Mouse (Mus musculus) gastrocnemius, postnatal 4 days (tissue): Measurements from ENCODE around the gene Itgam. TPM values are rescaled to one million over a fixed set of nuclear protein-coding genes. Genes with fewer than 3 reads are reported as not detected.
"Not testable (repeated sequence)": the region's sequence is repeated elsewhere in the genome, so short reads cannot be mapped to it uniquely, and the experiment has no call there.

Source experiments
- DNase-seq, 2 experiments: peaks; one replicate each; pipeline ENCODE4 v3.0.0; 2021 to 2022; ENCODE audit warnings: low spot score in 2 of 2, mixed read lengths in 2 of 2
- long read RNA-seq, 2 experiments: library from polyadenylated mRNA; stranded (forward); transcript quantifications; one replicate each; pipeline ENCODE4 v2.0.0; 2021
- total RNA-seq, 2 experiments: library from RNA; stranded (reverse); gene quantifications; 2 replicates each; pipeline ENCODE4 v1.2.3; 2021

Gene Itgam
- 1 to 10 TPM; 3.9 to 4.6 TPM for total RNA-seq
- long read RNA-seq, experiment 1, partial matches to known transcripts: 1 of 1 reads
- long read RNA-seq, experiment 1, other reads (novel, unspliced or antisense): 0 of 1 reads
- long read RNA-seq, experiment 2, full-length matches to known transcripts: 1 of 3 reads
- long read RNA-seq, experiment 2, partial matches to known transcripts: 2 of 3 reads
- long read RNA-seq, experiment 2, other reads (novel, unspliced or antisense): 0 of 3 reads

DNA sequence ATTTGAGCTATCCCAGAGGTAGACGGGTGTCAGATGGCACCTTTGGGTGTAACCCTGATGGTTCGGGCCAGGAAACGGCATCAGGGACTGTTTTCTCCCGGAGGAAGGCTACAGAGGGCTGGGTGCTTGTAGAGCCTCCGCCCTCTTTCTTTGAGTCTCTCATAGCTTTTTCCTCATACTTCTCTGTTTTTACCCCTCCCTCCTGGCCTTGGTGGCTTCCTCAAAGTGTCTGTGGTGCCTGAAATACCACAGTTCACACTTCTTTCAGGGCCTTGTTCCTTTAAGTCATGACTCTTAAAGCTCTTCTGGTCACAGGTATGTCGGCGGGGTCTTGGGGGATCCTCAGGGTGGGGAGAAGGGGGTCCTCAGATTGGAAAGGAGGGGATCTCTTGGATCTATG lies at the start of gene Itgam, which contains the start of gene Gm49368:
Gene Itgam, plus strand, starts transcription at position 185 of the 400 bp plus-strand sequence.
Gene Gm49368, plus strand, starts transcription at position 228 of the 400 bp plus-strand sequence.
- DNase-seq: no peak

DNA sequence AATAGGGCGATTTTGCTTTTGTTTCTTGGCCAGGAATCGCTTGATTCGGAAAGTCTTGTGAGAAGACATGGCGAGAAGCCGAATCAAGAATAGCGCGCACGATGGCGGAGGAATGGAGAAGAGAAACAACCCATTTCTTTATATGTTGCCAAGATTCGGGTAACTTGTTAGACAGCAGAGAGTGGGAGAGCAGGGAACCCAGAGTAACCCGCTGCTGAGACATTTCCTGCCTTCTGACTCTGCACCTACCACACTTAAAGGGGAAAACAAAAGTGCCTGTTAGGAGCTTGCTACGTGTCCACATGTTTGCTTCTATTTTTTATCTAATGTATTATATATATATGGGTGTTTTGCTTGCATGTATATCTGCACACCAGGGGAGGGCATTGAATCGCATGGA lies 49.3 kb upstream of the Itgam start:
- DNase-seq: no peak

DNA sequence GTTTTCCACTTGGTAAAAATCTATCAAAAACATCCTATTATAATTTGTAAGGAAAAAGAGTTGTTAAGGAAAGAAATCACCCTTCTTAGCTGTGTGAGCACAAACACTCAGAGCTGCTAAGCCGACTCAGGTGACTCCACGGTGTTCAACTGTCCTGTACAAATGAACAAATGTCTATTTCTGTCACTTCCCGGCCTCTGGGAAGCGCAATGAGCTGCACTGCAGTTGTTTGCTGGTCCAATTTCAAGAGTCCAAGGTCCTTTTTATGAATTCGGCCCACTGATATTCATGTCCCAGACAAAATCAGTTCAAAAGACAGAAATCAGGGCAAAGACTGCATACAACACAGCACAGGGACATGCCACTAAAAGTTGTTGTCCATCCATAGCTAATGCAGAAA lies 46.3 kb upstream of the Itgam start:
- not testable (repeated sequence) for DNase-seq

DNA sequence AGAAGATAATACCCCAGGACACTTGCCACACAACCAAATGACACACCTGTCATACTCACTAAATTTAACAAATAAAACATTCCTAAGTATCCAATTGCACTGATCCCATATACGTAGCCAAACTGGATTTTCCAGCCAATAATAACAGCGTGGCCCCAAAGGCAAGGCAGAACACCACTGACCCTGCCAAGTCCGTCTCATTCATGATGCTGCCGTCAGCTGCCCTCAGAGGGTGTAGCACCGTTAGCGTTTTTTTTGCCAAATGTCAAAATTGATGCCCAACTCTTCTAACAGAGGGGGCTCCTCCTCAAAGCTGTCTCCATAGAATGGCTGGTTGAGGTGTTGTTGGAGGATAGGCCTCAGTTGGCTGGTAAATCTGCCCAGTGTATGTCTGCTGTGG lies 45.8 kb upstream of the Itgam start:
- no peak for DNase-seq

DNA sequence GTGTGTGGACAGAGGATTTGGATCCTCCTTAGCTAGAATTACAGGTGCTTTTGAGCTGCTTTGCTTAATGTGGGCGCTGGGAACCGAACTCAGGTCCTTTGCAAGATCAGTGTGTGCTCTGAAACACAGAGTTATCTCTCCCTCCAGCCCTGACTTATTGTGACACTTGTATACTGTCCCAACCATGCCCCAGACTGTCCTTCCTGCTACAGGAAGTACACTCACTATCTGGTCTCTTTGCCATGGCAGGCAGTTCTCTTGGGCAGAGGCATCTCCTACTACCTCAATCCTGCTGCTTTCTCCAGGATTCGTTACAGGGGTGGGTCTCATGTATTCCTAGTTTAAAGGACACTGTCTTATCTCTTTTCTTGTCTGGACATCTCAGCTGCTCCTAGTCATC lies 44.2 kb upstream of the Itgam start:
- no peak for DNase-seq

DNA sequence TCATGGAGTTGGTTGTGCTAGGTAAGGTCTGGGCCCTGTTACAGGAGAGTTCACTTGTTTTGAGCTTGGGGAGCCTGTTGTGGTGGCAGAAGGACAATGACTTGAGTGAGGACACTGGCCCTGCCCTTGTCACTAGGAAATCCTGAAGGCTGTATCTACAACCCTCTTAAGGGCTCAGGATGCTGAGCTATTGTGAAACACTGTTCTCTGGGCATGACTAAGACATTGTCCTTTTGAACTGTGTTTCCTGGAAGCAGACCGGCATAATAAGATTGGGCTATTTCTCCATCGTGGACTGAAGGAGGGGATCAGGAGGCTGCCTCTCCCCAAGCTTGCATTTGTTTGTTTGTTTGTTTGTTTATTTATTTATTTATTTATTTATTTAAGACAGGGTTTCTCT lies 43.3 kb upstream of the Itgam start:
- DNase-seq: no peak

DNA sequence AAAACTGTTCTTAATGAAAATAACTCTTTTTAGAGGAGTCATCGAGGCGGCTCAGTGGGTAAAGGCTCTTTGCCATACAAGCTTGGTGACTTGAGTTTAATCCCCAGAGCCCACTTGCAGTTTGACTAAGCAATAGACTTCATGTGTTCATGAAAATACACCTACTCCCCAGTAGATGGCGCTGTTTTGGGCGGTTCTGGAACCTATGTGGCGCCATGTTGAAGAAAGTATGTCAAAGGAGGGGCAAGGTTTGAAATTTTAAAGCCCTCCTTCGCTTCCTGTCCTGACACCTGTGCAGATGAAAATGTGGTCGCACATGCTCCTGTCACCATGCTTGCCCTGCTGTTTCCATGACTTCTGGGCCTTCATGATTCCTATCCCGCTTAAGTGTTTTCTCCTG lies 39.5 kb upstream of the Itgam start:
- DNase-seq: no peak

DNA sequence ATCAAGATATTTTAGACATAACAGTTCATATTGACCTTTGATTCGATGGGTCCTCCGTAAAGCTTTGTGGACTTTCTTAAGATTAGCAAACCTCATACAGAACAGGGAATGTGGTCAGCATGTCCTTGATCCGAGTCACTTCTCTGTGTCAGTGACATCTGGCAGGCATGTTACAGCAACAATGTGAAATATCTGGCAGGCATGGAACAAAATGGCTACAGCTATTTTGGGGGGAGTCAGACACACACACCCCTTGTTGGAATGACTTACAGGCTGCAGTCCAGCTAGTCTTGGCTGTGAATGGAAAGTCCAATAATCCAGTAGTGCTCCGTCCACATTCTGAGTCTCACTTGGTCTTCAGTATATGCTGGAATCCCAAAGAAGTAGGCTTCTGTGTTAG lies 38.9 kb upstream of the Itgam start:
- no peak for DNase-seq

DNA sequence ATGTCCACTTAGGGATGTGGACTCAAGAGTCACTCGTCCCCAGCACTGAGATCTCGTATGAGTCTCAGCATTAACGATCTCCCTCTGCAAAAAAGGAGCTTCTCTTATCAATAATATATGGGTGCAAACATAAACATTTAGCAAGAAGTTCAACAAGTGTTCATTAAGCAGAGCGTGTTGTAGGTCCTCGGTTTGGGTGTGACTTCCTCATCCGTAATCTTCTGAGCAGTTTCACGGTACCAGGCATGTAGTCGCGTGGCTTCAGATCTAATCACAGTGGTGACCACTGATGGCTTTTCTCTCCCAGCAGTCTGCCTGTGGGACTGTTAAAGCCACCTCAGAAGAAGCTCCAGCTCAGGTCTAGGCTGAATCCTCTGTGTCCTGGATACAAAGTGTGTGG lies 38.1 kb upstream of the Itgam start:
- DNase-seq: no peak

DNA sequence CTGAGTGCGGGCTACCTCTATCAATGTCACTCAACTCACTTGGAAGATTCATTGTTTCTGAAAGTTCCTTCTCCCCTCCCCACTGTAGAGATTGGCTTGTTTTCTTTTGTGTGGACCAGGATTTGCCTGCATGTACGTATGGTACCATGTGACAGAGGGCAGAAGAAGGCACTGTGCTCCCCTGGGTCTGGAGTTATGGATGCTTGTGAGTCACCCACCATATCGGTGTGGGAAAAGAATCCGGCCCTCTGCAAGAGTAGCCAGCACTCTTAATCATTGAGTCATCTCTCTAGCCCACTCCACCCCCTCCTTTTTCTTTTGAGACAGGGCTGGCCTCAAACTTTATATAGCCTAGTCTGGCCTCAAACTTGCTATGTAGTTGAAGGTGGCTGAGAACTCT lies 37.5 kb upstream of the Itgam start:
- DNase-seq: no peak

DNA sequence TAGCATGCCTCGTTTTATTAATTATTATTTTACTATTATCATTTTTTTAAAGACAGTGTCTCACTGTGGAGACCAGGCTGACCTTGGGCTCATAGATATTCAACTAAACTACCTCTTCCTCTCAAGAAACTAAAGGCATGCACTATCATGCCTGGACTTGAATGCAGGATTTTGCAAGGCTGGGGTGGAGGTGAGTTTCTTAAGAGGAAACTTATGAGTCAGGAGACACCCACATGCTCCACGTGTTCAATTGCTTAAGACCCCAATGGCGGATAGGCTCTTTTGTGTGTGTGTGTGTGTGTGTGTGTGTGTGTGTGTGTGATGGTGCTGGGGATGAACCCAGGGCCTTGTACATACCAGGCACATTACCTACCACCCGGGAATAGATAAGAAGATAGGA lies 37.1 kb upstream of the Itgam start:
- no peak for DNase-seq

DNA sequence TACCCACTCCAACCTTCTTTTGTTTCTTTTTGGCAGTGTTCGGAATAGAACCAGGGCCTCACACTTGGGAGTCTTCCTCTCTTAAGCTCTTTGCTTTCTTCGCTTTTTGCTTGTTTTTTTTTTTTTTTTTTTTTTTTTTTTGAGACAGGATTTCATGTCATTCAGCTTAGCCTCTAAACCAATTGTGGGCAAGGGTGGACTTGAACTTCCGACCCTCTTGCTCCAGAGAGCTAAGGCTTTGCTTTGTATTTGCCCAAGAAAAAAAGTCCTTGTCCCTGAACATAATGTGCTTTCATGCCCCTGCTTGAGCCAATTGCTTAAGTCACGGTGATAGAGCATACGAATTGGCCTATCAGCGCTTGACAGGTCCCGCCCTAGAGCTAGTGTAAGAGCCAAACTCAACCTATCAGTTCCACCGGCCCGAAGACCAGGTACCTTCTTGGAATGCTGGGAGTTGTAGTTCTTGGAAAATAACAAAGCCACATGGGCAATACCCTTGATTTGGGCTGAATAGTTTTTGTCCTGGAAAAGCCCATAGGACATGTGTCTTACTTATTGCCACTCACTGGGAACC lies 30.9 kb upstream of the Itgam start:
- no peak for DNase-seq

DNA sequence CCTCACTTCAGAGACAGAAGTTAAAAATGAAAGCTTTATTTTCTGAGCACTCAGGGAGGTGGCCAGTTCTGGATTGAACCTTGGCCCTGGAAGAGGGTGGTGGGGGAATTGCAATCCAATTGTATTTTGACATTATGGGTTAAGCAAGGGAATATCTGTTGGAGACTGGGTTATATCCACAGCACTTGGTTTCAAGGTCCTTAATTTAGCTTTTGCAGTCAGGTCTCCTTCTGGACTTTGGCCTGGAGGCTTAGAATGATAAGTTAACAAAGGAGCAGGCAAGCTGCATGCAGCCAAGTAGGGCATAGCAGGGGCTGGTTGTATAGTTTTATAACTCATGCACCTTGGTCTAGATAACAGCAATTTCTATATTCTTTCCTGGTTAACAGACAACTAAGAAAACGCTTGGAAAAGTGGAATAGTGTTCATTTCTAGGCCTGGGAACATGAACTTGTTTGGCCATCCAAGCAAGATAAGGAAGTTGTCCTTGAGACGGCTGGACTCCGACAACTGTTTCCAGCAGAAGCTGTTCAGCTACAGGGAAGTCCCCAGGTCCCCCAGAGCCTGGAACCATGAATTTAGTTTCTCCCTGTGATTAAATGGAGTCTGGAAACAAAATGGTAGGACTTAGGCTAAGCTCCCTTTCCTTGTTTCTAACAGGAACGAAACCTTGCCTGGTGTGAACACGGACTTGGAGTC lies 30.0 kb upstream of the Itgam start:
- no peak for DNase-seq

DNA sequence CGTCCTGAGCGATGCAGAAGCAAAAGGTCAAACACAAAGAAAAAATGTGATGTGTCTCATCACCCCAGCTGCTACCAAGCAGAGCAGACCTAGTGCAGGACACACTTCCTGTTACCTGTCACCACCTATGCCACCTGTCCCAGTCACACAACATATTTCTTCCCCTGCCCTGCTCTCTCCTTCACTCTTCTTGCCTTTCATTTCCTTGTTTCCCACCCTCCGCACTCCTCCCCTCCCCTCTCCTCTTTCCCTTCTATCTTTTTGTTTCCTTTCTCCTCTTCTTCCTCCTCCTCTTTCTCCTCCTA lies 29.5 kb upstream of the Itgam start:
- DNase-seq: no peak

DNA sequence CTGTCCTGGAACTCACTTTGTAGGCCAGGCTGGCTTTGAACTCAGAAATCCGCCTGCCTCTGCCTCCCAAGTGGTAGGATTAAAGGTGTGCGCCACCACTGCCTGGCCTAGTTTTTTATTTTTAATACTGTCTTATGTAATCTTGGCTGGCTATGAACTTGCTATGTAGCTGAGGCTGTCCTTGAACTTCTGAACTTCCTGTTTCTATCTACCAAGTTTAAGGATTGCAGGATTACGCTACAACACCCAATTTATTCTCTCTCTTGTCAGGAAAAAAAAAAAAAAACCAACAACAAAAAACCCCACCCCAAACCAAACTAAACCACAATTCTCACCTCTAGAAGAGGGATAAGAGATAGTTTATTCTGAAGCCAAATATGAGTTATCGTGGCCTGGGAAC lies 28.8 kb upstream of the Itgam start:
- DNase-seq: no peak

DNA sequence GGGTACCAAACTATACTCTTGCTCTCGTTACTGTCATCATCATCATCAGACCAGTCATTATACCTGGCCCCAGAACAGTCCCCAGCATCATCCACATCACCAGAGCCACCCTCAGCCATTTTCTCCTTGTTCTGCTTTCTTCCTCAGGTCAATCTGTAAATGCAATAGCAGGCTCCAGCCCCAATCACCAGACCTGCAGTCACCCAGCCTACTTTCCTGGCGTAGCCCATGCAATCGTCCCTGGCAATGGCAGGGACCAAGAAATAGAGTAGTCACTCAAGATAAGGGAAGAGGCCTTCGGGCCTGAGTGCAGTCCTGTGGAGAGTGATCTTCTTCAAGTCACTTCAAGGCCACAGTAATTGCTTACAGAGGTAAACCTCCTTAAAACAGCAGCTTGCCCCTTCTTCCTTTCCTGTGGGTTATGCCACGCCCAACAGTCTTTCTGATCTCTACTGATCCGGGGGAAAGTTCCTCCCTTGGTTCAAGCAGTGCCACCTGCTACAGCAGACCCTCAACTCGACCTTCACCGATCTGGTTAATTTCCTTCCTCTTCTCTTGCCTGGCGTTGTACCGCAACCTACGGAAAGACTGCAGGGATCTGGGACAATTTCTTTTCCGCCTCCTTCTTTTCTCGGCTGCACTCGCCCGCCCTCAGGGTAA lies 20.1 kb upstream of the Itgam start:
- not testable (repeated sequence) for DNase-seq

DNA sequence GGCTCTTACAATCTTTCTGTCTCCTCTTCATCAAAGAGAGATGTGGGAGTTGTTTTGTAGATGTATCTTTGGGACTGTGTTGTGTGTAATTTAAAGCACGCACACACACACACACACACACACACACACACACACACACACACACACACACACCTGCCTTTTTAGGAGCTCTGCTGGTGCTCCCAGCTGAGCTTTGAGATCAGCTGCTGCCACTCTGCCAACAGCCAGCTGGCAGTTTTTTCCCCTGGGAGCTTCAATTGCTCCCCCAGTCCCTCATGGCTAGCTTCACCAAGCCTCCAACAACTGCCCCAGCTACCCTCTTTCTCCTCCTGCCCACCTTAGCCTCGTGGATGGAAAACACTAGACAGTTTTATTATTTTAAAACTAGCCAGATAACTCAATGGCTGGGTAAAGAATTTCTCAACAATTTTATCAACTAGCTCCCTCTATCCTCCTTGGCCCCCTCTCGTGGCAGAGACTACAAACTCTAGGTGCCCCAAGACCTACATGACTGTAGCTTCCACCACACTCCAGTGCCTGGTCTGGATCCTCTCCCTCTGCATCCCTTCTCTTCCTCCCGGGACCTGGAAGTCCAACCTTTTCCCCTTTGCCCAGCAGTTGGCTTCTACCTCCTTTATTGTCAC lies 18.2 kb upstream of the Itgam start:
- DNase-seq: no peak

DNA sequence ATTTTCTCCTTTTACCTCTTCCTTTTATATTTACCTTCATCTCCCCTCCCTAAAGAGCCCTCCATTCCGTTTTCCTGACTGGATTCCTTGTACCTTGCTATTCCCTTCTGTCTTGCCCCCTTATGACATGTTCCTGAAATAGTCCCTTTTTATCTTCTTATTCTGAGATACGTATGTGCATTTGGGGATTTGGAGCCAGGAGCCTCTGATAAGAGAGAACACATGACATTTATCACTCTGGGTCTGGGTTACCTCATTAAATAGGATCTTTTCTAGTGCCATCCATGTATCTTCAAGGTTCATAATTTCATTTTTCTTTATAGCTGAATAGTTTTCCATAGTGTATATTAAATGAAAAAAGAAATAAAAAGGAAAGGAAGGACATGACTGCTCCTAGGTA lies 16.8 kb upstream of the Itgam start:
- DNase-seq: no peak

DNA sequence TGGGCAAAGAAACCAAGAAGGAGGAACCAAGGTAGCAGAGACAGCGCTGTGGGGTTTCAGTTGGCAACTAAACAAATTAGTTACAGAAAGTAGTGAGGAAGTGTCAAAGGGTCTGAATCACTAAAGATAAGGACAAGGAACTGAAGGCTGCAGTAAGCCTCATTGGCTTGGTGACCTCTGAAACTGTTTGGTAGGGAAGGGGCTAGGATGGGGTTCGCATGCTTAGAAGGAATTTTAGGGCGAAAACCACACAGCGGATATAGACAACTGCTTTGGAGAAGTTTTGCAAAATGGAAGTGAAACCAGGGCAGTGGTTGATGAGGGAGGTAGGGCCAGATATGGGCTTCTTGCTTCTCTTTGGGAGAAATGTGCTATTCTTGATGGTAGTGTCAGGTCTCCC lies 13.6 kb upstream of the Itgam start:
- DNase-seq: no peak

DNA sequence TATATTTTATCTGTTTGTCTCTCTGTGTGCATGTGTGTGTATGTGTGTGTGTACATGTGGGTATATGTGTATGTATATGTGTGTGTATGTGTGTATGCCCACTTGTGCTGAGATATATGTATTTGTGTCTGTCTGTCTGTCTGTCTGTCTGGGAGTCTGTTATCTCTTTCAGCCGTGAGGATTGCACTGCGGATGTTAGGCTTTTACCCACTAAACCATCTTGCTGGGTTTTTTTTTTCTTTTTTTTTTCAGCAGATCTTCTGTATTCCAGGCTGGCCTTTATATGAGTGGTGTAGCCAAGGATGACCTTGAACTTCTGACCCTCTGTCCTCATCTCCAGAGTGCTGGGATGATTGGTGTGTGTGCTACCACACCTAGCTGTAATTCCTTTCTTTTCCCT lies 13.2 kb upstream of the Itgam start:
- no peak for DNase-seq

DNA sequence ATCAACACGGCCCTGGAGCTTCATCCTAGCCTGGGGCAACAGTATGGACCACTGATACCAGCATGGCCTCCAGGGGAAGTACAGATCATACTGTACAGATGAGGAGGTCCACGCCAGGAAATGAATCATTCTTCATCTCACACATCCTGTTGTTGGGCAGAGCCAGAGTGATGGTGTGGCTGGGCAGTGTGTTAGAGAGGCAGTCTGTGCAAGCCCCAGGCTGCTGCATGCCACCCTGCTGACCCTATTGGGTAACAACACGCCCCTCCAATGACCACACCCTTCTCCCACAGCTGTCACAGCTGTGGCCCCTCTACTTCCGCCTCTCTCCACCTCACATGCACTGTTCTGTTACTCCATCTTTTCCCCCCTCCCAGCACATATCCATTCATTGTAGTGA lies 11.7 kb upstream of the Itgam start:
- DNase-seq: no peak

DNA sequence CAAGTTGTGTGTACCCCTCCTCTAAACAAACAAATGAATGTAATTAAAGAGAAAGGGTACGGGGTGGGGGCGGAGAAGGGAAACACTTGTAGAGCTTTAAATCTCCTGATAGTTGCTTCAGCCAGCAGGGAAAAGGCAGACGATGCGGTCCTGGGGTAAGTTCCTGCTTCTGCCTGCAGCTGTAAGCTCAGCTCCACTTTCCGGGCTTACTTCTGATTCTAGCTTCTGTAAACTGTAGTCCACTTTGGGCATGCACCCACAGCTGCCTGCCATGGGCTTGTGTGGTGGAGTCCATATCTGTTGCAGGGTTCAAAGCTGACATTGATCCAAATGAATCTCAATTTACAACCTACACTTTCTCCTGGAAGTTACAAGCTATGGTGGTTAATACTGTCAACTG lies 9.4 kb upstream of the Itgam start:
- no peak for DNase-seq
